Mouse (Mus musculus): ENCODE results near the gene Acap3. TPM values are rescaled to one million over a fixed set of nuclear protein-coding genes. Genes with fewer than 3 reads are reported as not detected.

Gene Acap3
- polyA plus RNA-seq, 1 experiment from 2014 or later: 20.5 TPM

DNA sequence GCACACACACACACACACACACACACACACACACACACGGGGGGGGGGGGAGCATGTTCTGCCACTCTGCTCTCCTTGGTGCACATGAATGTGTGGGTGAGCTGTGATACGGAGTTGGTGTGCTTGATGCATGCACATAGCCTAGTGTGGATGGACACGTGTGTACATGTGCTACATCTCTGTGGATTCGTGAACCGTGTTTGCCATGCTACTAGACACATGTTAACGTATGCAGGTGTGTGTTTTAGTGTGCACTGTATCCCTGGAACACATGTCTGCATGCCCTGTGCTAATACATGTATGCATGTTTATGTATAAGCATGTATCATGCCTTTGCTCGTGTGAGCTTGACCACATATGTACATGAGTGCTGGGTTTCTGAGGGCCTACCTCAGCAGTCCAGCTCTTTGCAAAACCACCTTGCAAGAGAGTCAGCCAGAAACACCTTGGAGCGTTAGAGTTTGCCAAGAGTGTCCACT is 1.6 kb downstream of the Acap3 start:
- no peaks in the 10 kb centered on the region for H3K27me3 ChIP-seq (ENCODE audit: insufficient read depth, low read length)
- WGBS: 60% methylated on average over 8 of the region's 8 CpGs
- H3K9ac ChIP-seq: no peak overlapping the region; the same call in 1 of the 2 replicates
- no peak overlapping the region for H3K27ac ChIP-seq (ENCODE audit: low read depth)
- no peak for DNase-seq
- H3K9me3 ChIP-seq (ENCODE audit: low read depth, low read length): no peaks in the 10 kb centered on the region
- no peak for ATAC-seq (ENCODE audit: insufficient read depth)
- TF ChIP-seq CTCF (IDR thresholded peaks at IDR 0.05; ENCODE audit: low read depth): no peak
- H3K4me2 ChIP-seq: peak overlapping the region; percentile 97
- H3K36me3 ChIP-seq (ENCODE audit: insufficient read depth): peaks cover 37% of the 10 kb centered on the region
- H3K4me1 ChIP-seq (ENCODE audit: insufficient read depth): peaks cover 15% of the 10 kb centered on the region
- peak overlapping the region; percentile 87 for H3K4me3 ChIP-seq (ENCODE audit: low read depth, low read length)

DNA sequence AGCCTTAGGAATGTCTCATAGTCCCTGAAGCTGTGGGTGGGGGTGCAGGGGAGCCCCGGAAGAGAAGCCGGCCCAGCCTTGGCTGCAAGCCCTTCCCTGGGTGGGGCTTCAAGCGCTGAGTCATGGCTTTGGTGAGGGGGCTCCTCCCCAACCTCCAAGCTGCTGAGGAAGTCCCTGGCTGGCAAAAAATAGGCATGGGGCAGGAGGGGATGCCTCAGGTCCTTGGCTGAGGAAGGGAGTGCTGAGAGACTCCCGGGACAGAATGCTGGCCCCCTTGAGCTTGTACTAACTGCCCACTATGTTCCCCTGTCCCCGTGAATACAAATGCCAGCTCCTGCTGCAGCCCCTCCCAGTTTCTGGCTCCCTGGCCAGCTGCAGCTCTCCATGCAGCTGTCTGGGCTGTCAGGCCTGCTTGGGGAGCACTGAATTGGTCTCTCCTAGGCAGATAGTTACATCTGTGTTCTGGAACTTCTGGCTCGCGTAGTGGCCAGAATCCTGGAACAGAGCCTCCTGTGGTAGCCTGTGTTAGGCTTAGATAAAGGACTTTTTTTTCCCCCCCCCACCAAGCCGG is 2.8 kb downstream of the Acap3 start:
- 15% methylated on average over 8 of the region's 8 CpGs for WGBS
- no peaks in the 10 kb centered on the region for H3K27me3 ChIP-seq (ENCODE audit: insufficient read depth, low read length)
- H3K4me2 ChIP-seq: peak overlapping the region; percentile 97
- peaks cover 15% of the 10 kb centered on the region for H3K4me1 ChIP-seq (ENCODE audit: insufficient read depth)
- DNase-seq: peak; percentile 67
- peak; percentile 9; the same call in 1 of the 2 replicates for TF ChIP-seq CTCF (IDR thresholded peaks at IDR 0.05; ENCODE audit: low read depth)
- peak overlapping the region; percentile 69 for H3K27ac ChIP-seq (ENCODE audit: low read depth)
- H3K36me3 ChIP-seq (ENCODE audit: insufficient read depth): peaks cover 37% of the 10 kb centered on the region
- H3K9ac ChIP-seq: peak overlapping the region; percentile 16; the same call in 1 of the 2 replicates
- ATAC-seq (ENCODE audit: insufficient read depth): no peak
- H3K9me3 ChIP-seq (ENCODE audit: low read depth, low read length): no peaks in the 10 kb centered on the region
- H3K4me3 ChIP-seq (ENCODE audit: low read depth, low read length): peak overlapping the region; percentile 12; the same call in 1 of the 2 replicates

DNA sequence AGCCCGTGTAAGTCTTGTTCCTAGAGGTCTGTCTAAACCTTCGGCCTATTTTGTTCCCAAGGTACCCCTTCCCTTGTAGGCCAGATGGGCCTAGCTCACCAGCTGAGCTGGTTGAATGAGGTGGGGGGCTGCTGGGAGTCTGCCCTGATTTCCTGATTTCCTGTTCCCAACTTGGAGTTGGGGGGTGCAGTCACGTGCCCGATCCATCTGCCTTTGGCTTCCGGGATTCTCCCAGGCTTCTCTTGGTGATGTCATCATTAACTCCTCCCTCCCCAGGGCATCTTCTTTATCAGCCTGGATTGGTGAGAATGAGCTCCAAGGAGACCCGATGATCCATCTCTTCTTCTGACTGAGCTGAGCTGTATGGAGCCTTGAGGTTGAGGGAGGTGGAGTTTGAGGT is 3.6 kb downstream of the Acap3 start:
- Histone ChIP-seq H3K4me3 (ENCODE audit: low read depth, low read length) (no peak overlapping the region), H3K27ac (ENCODE audit: low read depth) (peak overlapping the region; percentile 69; the same call in 1 of the 2 replicates), H3K9me3 (ENCODE audit: low read depth, low read length) (no peaks in the 10 kb centered on the region), H3K27me3 (ENCODE audit: insufficient read depth, low read length) (no peaks in the 10 kb centered on the region), H3K9ac (no peak overlapping the region), H3K4me2 (peak overlapping the region; percentile 97), H3K36me3 (ENCODE audit: insufficient read depth) (peaks cover 37% of the 10 kb centered on the region), H3K4me1 (ENCODE audit: insufficient read depth) (peaks cover 15% of the 10 kb centered on the region)
- ATAC-seq (ENCODE audit: insufficient read depth) (no peak), DNase-seq (peak; percentile 57)
- TF ChIP-seq CTCF (IDR thresholded peaks at IDR 0.05; ENCODE audit: low read depth): no peak
- 27% methylated on average over 6 of the region's 6 CpGs for WGBS

GRCm38 (mm10) chr4:155895826-155896225 is 4.2 kb downstream of the Acap3 start:
- no peak for ATAC-seq (ENCODE audit: insufficient read depth)
- Histone ChIP-seq H3K27me3 (ENCODE audit: insufficient read depth, low read length) (no peaks in the 10 kb centered on the region), H3K4me1 (ENCODE audit: insufficient read depth) (peaks cover 15% of the 10 kb centered on the region), H3K36me3 (ENCODE audit: insufficient read depth) (peaks cover 41% of the 10 kb centered on the region), H3K9ac (no peak overlapping the region), H3K4me2 (no peak overlapping the region), H3K9me3 (ENCODE audit: low read depth, low read length) (no peaks in the 10 kb centered on the region), H3K4me3 (ENCODE audit: low read depth, low read length) (no peak overlapping the region), H3K27ac (ENCODE audit: low read depth) (no peak overlapping the region)
- no peak for TF ChIP-seq CTCF (IDR thresholded peaks at IDR 0.05; ENCODE audit: low read depth)
- no peak for DNase-seq
- WGBS: 86% methylated on average over 4 of the region's 4 CpGs

- H3K27me3 ChIP-seq (ENCODE audit: insufficient read depth, low read length): no peaks in the 10 kb centered on the region
- no peaks in the 10 kb centered on the region for H3K9me3 ChIP-seq (ENCODE audit: low read depth, low read length)
- H3K4me3 ChIP-seq (ENCODE audit: low read depth, low read length): no peak overlapping the region
- DNase-seq (no peak), ATAC-seq (ENCODE audit: insufficient read depth) (no peak)
- H3K9ac ChIP-seq: no peak overlapping the region
- H3K4me1 ChIP-seq (ENCODE audit: insufficient read depth): peaks cover 15% of the 10 kb centered on the region
- peaks cover 47% of the 10 kb centered on the region for H3K36me3 ChIP-seq (ENCODE audit: insufficient read depth)
- 96% methylated on average over 12 of the region's 12 CpGs for WGBS
- TF ChIP-seq CTCF (IDR thresholded peaks at IDR 0.05; ENCODE audit: low read depth): no peak
- H3K4me2 ChIP-seq: no peak overlapping the region
- H3K27ac ChIP-seq (ENCODE audit: low read depth): no peak overlapping the region
Observed at GRCm38 (mm10) chr4:155896461-155896860, 4.8 kb downstream of the Acap3 start.

DNA sequence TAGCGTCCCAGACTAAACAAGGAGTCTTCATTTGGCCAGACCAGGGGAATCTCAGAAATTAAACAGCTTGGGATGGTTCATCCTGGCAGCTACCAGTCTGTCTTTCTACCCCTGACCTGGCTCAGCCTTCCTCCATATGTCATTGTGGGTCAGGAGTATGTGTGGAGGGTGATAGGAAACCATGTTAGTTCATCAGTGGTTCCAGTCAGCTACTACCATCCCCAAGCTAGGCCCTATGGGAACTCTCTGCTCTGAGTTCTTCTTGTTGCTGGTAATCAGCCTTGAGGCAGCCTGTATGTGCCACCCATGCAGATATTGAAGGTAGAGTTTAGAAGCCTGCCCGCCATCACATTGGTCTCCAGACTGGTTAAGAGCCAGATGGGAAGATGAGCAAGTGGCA is 6.7 kb downstream of the Acap3 start:
- 81% methylated on average over 2 of the region's 2 CpGs for WGBS
- Histone ChIP-seq H3K4me3 (ENCODE audit: low read depth, low read length) (no peak overlapping the region), H3K27ac (ENCODE audit: low read depth) (no peak overlapping the region), H3K36me3 (ENCODE audit: insufficient read depth) (peaks cover 65% of the 10 kb centered on the region), H3K4me2 (no peak overlapping the region), H3K9ac (no peak overlapping the region), H3K27me3 (ENCODE audit: insufficient read depth, low read length) (no peaks in the 10 kb centered on the region), H3K9me3 (ENCODE audit: low read depth, low read length) (no peaks in the 10 kb centered on the region), H3K4me1 (ENCODE audit: insufficient read depth) (peaks cover 13% of the 10 kb centered on the region)
- ATAC-seq (ENCODE audit: insufficient read depth) (no peak), DNase-seq (no peak)
- no peak for TF ChIP-seq CTCF (IDR thresholded peaks at IDR 0.05; ENCODE audit: low read depth)

DNA sequence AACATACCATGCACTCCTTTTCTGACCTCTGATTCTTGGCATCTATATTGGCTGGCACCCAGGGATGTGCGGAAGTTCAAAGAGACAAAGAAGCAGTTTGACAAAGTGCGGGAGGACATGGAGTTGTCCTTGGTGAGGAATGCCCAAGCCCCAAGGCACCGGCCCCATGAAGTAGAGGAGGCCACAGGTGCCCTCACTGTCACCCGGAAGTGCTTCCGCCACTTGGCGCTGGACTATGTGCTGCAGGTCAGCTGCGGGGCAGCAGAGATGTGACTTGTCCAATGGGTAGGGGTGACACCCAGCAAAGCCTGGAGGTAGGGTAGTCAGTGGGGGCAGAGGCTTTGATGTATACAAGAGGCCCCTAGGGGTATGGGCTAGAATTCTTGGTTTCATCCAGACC is 7.7 kb downstream of the Acap3 start:
- WGBS: 92% methylated on average over 7 of the region's 7 CpGs
- Histone ChIP-seq H3K4me2 (no peak overlapping the region), H3K36me3 (ENCODE audit: insufficient read depth) (peaks cover 73% of the 10 kb centered on the region), H3K9me3 (ENCODE audit: low read depth, low read length) (no peaks in the 10 kb centered on the region), H3K27ac (ENCODE audit: low read depth) (no peak overlapping the region), H3K9ac (no peak overlapping the region), H3K4me3 (ENCODE audit: low read depth, low read length) (no peak overlapping the region), H3K27me3 (ENCODE audit: insufficient read depth, low read length) (no peaks in the 10 kb centered on the region), H3K4me1 (ENCODE audit: insufficient read depth) (peaks cover 8% of the 10 kb centered on the region)
- no peak for DNase-seq
- no peak for ATAC-seq (ENCODE audit: insufficient read depth)
- TF ChIP-seq CTCF (IDR thresholded peaks at IDR 0.05; ENCODE audit: low read depth): no peak

All from lung, embryonic 14.5 days (tissue).